Mouse (Mus musculus) cortical plate, adult 2 months (tissue): ENCODE measurements at regions not wholly inside any gene's neighbourhood (a gene's known extent, or its start where the extent isn't known, plus 50 kb on each side); places are given as distances from the start of the nearest gene placed in this dataset.

Experiments used
- CTCF ChIP-seq: fragments of 200-500 bp; IDR thresholded peaks from 2 replicates; pipeline ENCODE4 v1.5.1; 2011; ENCODE audit warnings: mild to moderate bottlenecking, control low read depth, low read length; ENCODE audit not compliant: insufficient read depth; ENCODE audit errors: extremely low read depth
- POLR2A ChIP-seq: fragments of 200-500 bp; IDR thresholded peaks from 2 replicates; pipeline ENCODE4 v1.6.1; 2011; ENCODE audit warnings: mild to moderate bottlenecking, low read length, control low read depth; ENCODE audit not compliant: insufficient read depth; ENCODE audit errors: extremely low read depth

- TF ChIP-seq POLR2A (no peak), CTCF (no peak)
Measured at GRCm38 (mm10) chr3:23032064-23032463, 955.6 kb downstream of the Tbl1xr1 start.
